Mouse (Mus musculus) liver, adult 2 months (tissue): ENCODE measurements around the gene Mvk.

ENCODE experiments used
- CTCF ChIP-seq: fragments of 200-500 bp; IDR thresholded peaks from 2 replicates; pipeline ENCODE4 v1.5.1; 2011; ENCODE audit warnings: low read depth, low read length, control low read depth
- POLR2A ChIP-seq: fragments of 200-500 bp; IDR thresholded peaks from 2 replicates; pipeline ENCODE4 v1.6.1; 2011; ENCODE audit warnings: low read length, control low read depth; ENCODE audit not compliant: insufficient read depth; ENCODE audit errors: extremely low read depth

- TF ChIP-seq CTCF (no peak), POLR2A (no peak)
Observed at GRCm38 (mm10) chr5:114474741-114475491, 30.8 kb downstream of the Mvk start.
